23 mouse cellular contexts compared by ENCODE assay signal in the genomic region with DNA sequence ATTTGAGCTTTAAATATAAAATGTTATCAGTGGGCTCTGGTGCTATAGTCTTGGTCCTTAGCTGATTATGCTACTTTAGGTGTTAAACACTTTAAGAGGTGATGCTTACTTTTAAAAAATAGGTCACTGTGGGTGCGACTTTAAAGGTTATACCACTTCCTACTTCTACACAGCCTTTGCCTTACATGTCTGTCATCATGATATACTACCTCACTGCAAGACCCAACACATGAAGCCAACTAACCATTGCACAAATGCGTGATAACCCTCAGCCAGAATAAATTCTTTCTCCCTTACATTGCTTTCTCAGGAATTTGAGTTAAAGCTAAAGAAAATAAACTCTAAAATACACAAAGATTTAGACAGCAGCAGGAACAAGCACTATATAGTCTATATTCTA.
DNase-seq lines count a peak whose midpoint lies in the region; ATAC-seq and TF ChIP-seq lines count a peak whose summit lies in the region.
"Had no signal": no experiment of that assay in that cellular context is flagged by ENCODE, and none has a peak within 500 bp of the region (broad histone marks: within the 10 kb centered on the region; RNA-seq: fewer than 3 reads in every experiment).

No protein-coding gene starts in this region.

- H3K9ac ChIP-seq in CH12.LX (ENCODE audit: insufficient read depth, low read depth), result no peak overlapping the region
- H3K9ac ChIP-seq in intestine, embryonic 16.5 days (ENCODE audit: low read depth, low read length), result no peak overlapping the region
- H3K9ac ChIP-seq in intestine, postnatal 0 days (ENCODE audit: low read depth, low read length), result no peak overlapping the region
- H3K9ac ChIP-seq: embryonic facial prominence, embryonic 12.5 days; forebrain, postnatal 0 days; heart, embryonic 13.5 days; hindbrain, embryonic 12.5 days; intestine, embryonic 15.5 days had no signal

- H3K4me1 ChIP-seq in CH12.LX (ENCODE audit: control insufficient read depth in 1 of 2, insufficient read depth in 2 of 2), result peaks cover 5 to 45% of the 10 kb centered on the region in 2 experiments
- peaks cover 3% of the 10 kb centered on the region; the same call in 1 of the 2 replicates for H3K4me1 ChIP-seq in intestine, embryonic 16.5 days (ENCODE audit: control insufficient read depth, insufficient read depth, low read length)
- H3K4me1 ChIP-seq in intestine, postnatal 0 days (replicated peaks; ENCODE audit: control insufficient read depth, insufficient read depth, low read length), result no peaks in the 10 kb centered on the region
- H3K4me1 ChIP-seq: hindbrain, embryonic 12.5 days had no signal

- dilution Hi-C loops in CH12.LX (cut with MboI; ENCODE audit: extremely low pct_ligation_motif_present, extremely low pct_unique_long_range_greater_than_20kb, low sequenced_read_pairs), result no loop called here

- in situ Hi-C loops in CH12.LX (cut with MboI; ENCODE audit: low pct_ligation_motif_present, low pct_unique_long_range_greater_than_20kb, low sequenced_read_pairs), result no loop called here

- peak; percentile 22 for DNase-seq in CD4-positive helper T cell, adult 2 months (ENCODE audit: low read depth, low spot score)
- no peak for DNase-seq in CH12.LX (ENCODE audit: extremely low read depth)
- no peak for DNase-seq in embryo, embryonic 10 days (ENCODE audit: low spot score)
- DNase-seq: adrenal gland, adult 8-10 months; adrenal gland, postnatal 36 days; cerebellum, adult 2 months; cerebellum, postnatal 10 days; embryo, embryonic 11 days; forebrain, postnatal 0 days; gastrocnemius, adult 2 months; gastrocnemius, postnatal 25 days; heart, adult 11 months; heart, postnatal 36 days had no signal

- no peaks in the 10 kb centered on the region for H3K27me3 ChIP-seq in CH12.LX (replicated peaks)
- H3K27me3 ChIP-seq in intestine, embryonic 16.5 days (replicated peaks; ENCODE audit: control insufficient read depth, insufficient read depth, low read length), result no peaks in the 10 kb centered on the region
- H3K27me3 ChIP-seq in intestine, postnatal 0 days (replicated peaks; ENCODE audit: control insufficient read depth, insufficient read depth, low read length), result no peaks in the 10 kb centered on the region
- H3K27me3 ChIP-seq: embryonic facial prominence, embryonic 12.5 days; heart, embryonic 13.5 days; hindbrain, embryonic 12.5 days; intestine, embryonic 15.5 days; Patski had no signal

- ATAC-seq in hematopoietic stem cell, adult 5-6 weeks (replicated peaks in 1 of 2; ENCODE audit: insufficient read depth in 1 of 2, low FRiP score in 2 of 2, low TSS enrichment in 1 of 2, low read depth in 1 of 2, poor library complexity in 2 of 2, severe bottlenecking in 2 of 2), result peak; percentile 54 to 77; a peak in 3 of 4 replicates
- peak; percentile 93 for ATAC-seq in monocyte, adult 5-6 weeks (replicated peaks; ENCODE audit: insufficient number of reproducible peaks, low FRiP score, low TSS enrichment, poor library complexity, severe bottlenecking)
- no peak for ATAC-seq in intestine, embryonic 16.5 days
- no peak for ATAC-seq in intestine, postnatal 0 days
- ATAC-seq: forebrain, postnatal 0 days; hindbrain, embryonic 16.5 days; intestine, embryonic 15.5 days; Patski had no signal

- no peaks in the 10 kb centered on the region for H3K9me3 ChIP-seq in CH12.LX (replicated peaks; ENCODE audit: low read length)
- no peaks in the 10 kb centered on the region for H3K9me3 ChIP-seq in intestine, embryonic 16.5 days (ENCODE audit: control insufficient read depth, low read length)
- H3K9me3 ChIP-seq in intestine, postnatal 0 days (ENCODE audit: control insufficient read depth), result no peaks in the 10 kb centered on the region
- H3K9me3 ChIP-seq: embryonic facial prominence, embryonic 12.5 days; heart, embryonic 13.5 days; hindbrain, embryonic 12.5 days; intestine, embryonic 15.5 days had no signal

- peak overlapping the region; percentile 13; the same call in 1 of the 2 replicates for H3K4me2 ChIP-seq in CH12.LX (ENCODE audit: insufficient read depth, low read depth, poor library complexity, severe bottlenecking)
- H3K4me2 ChIP-seq in intestine, embryonic 16.5 days (ENCODE audit: low read depth, low read length), result no peak overlapping the region
- no peak overlapping the region for H3K4me2 ChIP-seq in intestine, postnatal 0 days (replicated peaks; ENCODE audit: low read depth)
- H3K4me2 ChIP-seq: embryonic facial prominence, embryonic 12.5 days; heart, embryonic 13.5 days; hindbrain, embryonic 12.5 days; intestine, embryonic 15.5 days had no signal

- 70% methylated on average over 2 of the region's 2 CpGs for WGBS in intestine, embryonic 16.5 days
- 84% methylated on average over 2 of the region's 2 CpGs for WGBS in intestine, postnatal 0 days

- no peak overlapping the region for H3K27ac ChIP-seq in CH12.LX (ENCODE audit: insufficient read depth, low read depth)
- no peak overlapping the region for H3K27ac ChIP-seq in intestine, embryonic 16.5 days (ENCODE audit: low read length)
- H3K27ac ChIP-seq in intestine, postnatal 0 days (ENCODE audit: low read depth, low read length), result no peak overlapping the region
- H3K27ac ChIP-seq: embryonic facial prominence, embryonic 12.5 days; gastrocnemius, adult 2 months; heart, embryonic 13.5 days; hindbrain, embryonic 12.5 days; intestine, embryonic 15.5 days had no signal

- TF ChIP-seq EP300 in CH12.LX (IDR thresholded peaks at IDR 0.05; ENCODE audit: low read length), result no peak

- no peak for TF ChIP-seq POLR2A in CH12.LX (IDR thresholded peaks at IDR 0.05; ENCODE audit: low read depth, low read length)

- no peak for TF ChIP-seq RAD21 in CH12.LX (IDR thresholded peaks at IDR 0.05; ENCODE audit: low read depth, low read length)

- TF ChIP-seq CTCF in CH12.LX (conservative IDR thresholded peaks at IDR 0.05 in 1 of 2, IDR thresholded peaks at IDR 0.05 in 1 of 2; ENCODE audit: low read depth in 2 of 2, low read length in 2 of 2), result no peak
- no peak for TF ChIP-seq CTCF in intestine, postnatal 0 days (IDR thresholded peaks at IDR 0.05; ENCODE audit: low read depth)

- H3K79me2 ChIP-seq in CH12.LX (replicated peaks; ENCODE audit: control insufficient read depth, extremely low read depth, insufficient read depth, poor library complexity, severe bottlenecking), result peaks cover 3% of the 10 kb centered on the region; the same call in 1 of the 2 replicates

- H3K36me3 ChIP-seq in CH12.LX (replicated peaks in 1 of 2; ENCODE audit: control insufficient read depth in 1 of 2, insufficient read depth in 1 of 2, low read length in 1 of 2), result peaks cover 0 to 3% of the 10 kb centered on the region in 2 experiments
- H3K36me3 ChIP-seq in intestine, embryonic 16.5 days (ENCODE audit: control insufficient read depth, insufficient read depth, low read length), result no peaks in the 10 kb centered on the region
- H3K36me3 ChIP-seq in intestine, postnatal 0 days (ENCODE audit: control insufficient read depth, insufficient read depth), result no peaks in the 10 kb centered on the region
- H3K36me3 ChIP-seq: embryonic facial prominence, embryonic 12.5 days; heart, embryonic 13.5 days; hindbrain, embryonic 12.5 days; intestine, embryonic 15.5 days had no signal

- H3K4me3 ChIP-seq in CH12.LX (replicated peaks in 1 of 3; ENCODE audit: low read depth in 2 of 3, low read length in 2 of 3, poor library complexity in 1 of 3), result no peak overlapping the region
- H3K4me3 ChIP-seq in intestine, embryonic 16.5 days (ENCODE audit: low read length), result no peak overlapping the region
- H3K4me3 ChIP-seq in intestine, postnatal 0 days (ENCODE audit: low read depth, low read length), result no peak overlapping the region
- H3K4me3 ChIP-seq: embryonic facial prominence, embryonic 12.5 days; gastrocnemius, adult 2 months; heart, embryonic 13.5 days; hindbrain, embryonic 12.5 days; intestine, embryonic 15.5 days had no signal

TF ChIP-seq in CH12.LX, 34 proteins besides CTCF, POLR2A, EP300 and RAD21:
- TF ChIP-seq SIN3A (IDR thresholded peaks at IDR 0.05; ENCODE audit: low read length), result no peak
- TF ChIP-seq CHD2 (IDR thresholded peaks at IDR 0.05; ENCODE audit: low read length), result no peak
- TF ChIP-seq TCF12 (IDR thresholded peaks at IDR 0.05; ENCODE audit: low read depth, low read length), result no peak
- TF ChIP-seq UBTF (IDR thresholded peaks at IDR 0.05; ENCODE audit: low read depth, low read length), result no peak
- no peak for TF ChIP-seq MAFK (IDR thresholded peaks at IDR 0.05; ENCODE audit: insufficient replicate concordance, low read length)
- no peak for TF ChIP-seq MEF2A (IDR thresholded peaks at IDR 0.05; ENCODE audit: borderline replicate concordance, low read depth, low read length)
- no peak for TF ChIP-seq POLR2AphosphoS2 (IDR thresholded peaks at IDR 0.05; ENCODE audit: low read depth, low read length)
- no peak for TF ChIP-seq SMC3 (IDR thresholded peaks at IDR 0.05; ENCODE audit: low read depth, low read length)
- TF ChIP-seq MYC (IDR thresholded peaks at IDR 0.05; ENCODE audit: low read depth, low read length), result no peak
- TF ChIP-seq USF2 (conservative IDR thresholded peaks at IDR 0.05; ENCODE audit: low read depth, low read length), result no peak
- TF ChIP-seq ELF1 (IDR thresholded peaks at IDR 0.05; ENCODE audit: low read depth, low read length), result no peak
- no peak for TF ChIP-seq USF1 (IDR thresholded peaks at IDR 0.05; ENCODE audit: low read depth, low read length)
- TF ChIP-seq GABPA (IDR thresholded peaks at IDR 0.05; ENCODE audit: insufficient replicate concordance, low read depth, low read length), result no peak
- TF ChIP-seq E2F4 (IDR thresholded peaks at IDR 0.05; ENCODE audit: insufficient replicate concordance, low read depth, low read length), result no peak
- no peak for TF ChIP-seq MXI1 (IDR thresholded peaks at IDR 0.05; ENCODE audit: low read depth, low read length)
- no peak for TF ChIP-seq ZC3H11A (IDR thresholded peaks at IDR 0.05; ENCODE audit: low read depth, low read length)
- no peak for TF ChIP-seq KAT2A (IDR thresholded peaks at IDR 0.05; ENCODE audit: insufficient replicate concordance, low read length)

Comparison
In these comparisons a context has a peak if more than half of its experiments do, and no peak if none do; other contexts are left out.
1. ATAC-seq: peak in hematopoietic stem cell, adult 5-6 weeks (2 of 2) and monocyte, adult 5-6 weeks (single experiment); none in intestine, embryonic 16.5 days (single experiment) and intestine, postnatal 0 days (single experiment).